ENCODE assay signal across 8 mouse cellular contexts in genomic region chr12:70192267-70192727, GRCm38 (mm10). TPM values are rescaled to one million over a fixed set of nuclear protein-coding genes. Genes with fewer than 3 reads are reported as not detected.
A peak's percentile ranks its signal among the peaks of the same experiment; 100 is the strongest.
DNase-seq lines count a peak whose midpoint lies in the region; ATAC-seq lines count a peak whose summit lies in the region.

No protein-coding gene starts in this region.

- no peak overlapping the region for H3K9ac ChIP-seq in heart, embryonic 14.5 days (ENCODE audit: low read length)
- no peak overlapping the region for H3K9ac ChIP-seq in embryonic facial prominence, embryonic 13.5 days

- intact Hi-C loops in heart, postnatal 36 days (cut with DNase I) = no loop called here

- WGBS in heart, embryonic 14.5 days = 31% methylated on average over 19 of the region's 19 CpGs
- WGBS in embryonic facial prominence, embryonic 13.5 days = 30% methylated on average over 19 of the region's 19 CpGs

- DNase-seq in heart, postnatal 36 days = no peak
- DNase-seq in brain, adult 2 months (ENCODE audit: low read depth, low spot score) = peak; percentile 70
- peak; percentile 9 to 11 for DNase-seq in layer of hippocampus, postnatal 25 days (ENCODE audit: extremely low spot score in 1 of 2, low spot score in 1 of 2)
- DNase-seq in retina, embryonic 14.5 days (ENCODE audit: low spot score) = peak; percentile 61
- no peak for DNase-seq in thymus, postnatal 0 days (ENCODE audit: low spot score)
- DNase-seq in gastrocnemius, adult 18-20 months (ENCODE audit: low spot score) = no peak

- peak overlapping the region; percentile 57 for H3K4me2 ChIP-seq in heart, embryonic 14.5 days (ENCODE audit: low read length)
- peak overlapping the region; percentile 42 for H3K4me2 ChIP-seq in embryonic facial prominence, embryonic 13.5 days

- H3K27ac ChIP-seq in heart, embryonic 14.5 days (replicated peaks in 1 of 2; ENCODE audit: control insufficient read depth in 1 of 2, insufficient read depth in 1 of 2, low read depth in 2 of 2, low read length in 2 of 2) = 0 out of 4 replicates have a peak overlapping the region, but pooled peaks of 1 of the 2 experiments have one; percentile 6
- H3K27ac ChIP-seq in embryonic facial prominence, embryonic 13.5 days = no peak overlapping the region

- H3K4me1 ChIP-seq in heart, embryonic 14.5 days (ENCODE audit: control insufficient read depth in 2 of 2, insufficient read depth in 2 of 2, low read length in 2 of 2) = peaks cover 2 to 5% of the 10 kb centered on the region in 2 experiments; a peak in 2 of 4 replicates
- no peaks in the 10 kb centered on the region for H3K4me1 ChIP-seq in embryonic facial prominence, embryonic 13.5 days

- H3K27me3 ChIP-seq in heart, embryonic 14.5 days (ENCODE audit: control insufficient read depth, insufficient read depth, low read length) = no peaks in the 10 kb centered on the region
- no peaks in the 10 kb centered on the region for H3K27me3 ChIP-seq in embryonic facial prominence, embryonic 13.5 days

- H3K4me3 ChIP-seq in heart, embryonic 14.5 days (ENCODE audit: control insufficient read depth in 1 of 2, insufficient read depth in 1 of 2, low read depth in 1 of 2, low read length in 2 of 2) = peak overlapping the region; percentile 27 to 39
- H3K4me3 ChIP-seq in embryonic facial prominence, embryonic 13.5 days = peak overlapping the region; percentile 14

- ATAC-seq in heart, embryonic 14.5 days (ENCODE audit: insufficient number of reproducible peaks, insufficient read depth, low FRiP score, low read depth) = no peak
- ATAC-seq in embryonic facial prominence, embryonic 13.5 days (ENCODE audit: insufficient number of reproducible peaks, insufficient read depth, low FRiP score, low TSS enrichment, low read depth) = no peak

- H3K9me3 ChIP-seq in heart, embryonic 14.5 days (ENCODE audit: control insufficient read depth, low read length) = no peaks in the 10 kb centered on the region
- H3K9me3 ChIP-seq in embryonic facial prominence, embryonic 13.5 days = no peaks in the 10 kb centered on the region

- peaks cover 19% of the 10 kb centered on the region for H3K36me3 ChIP-seq in heart, embryonic 14.5 days (ENCODE audit: control insufficient read depth, insufficient read depth, low read length)
- H3K36me3 ChIP-seq in embryonic facial prominence, embryonic 13.5 days = peaks cover 3% of the 10 kb centered on the region; the same call in 1 of the 2 replicates

RNA-seq across cellular contexts. Expression of gene Abhd12b, which starts 38.4 kb away (rescaled TPM):
- polyA plus RNA-seq in heart, embryonic 14.5 days (2014; fragmentation: Nextera tagmentation; extraction: Ambion mirVana) = not detected in 2 replicates
- total RNA-seq in heart, postnatal 36 days (2021) = not detected
- 0.18 and 0.21 TPM in 2 replicates for polyA plus RNA-seq in embryonic facial prominence, embryonic 13.5 days (2015; fragmentation: Nextera tagmentation; extraction: Ambion mirVana)
- not detected for total RNA-seq in layer of hippocampus, postnatal 25 days (2021)
- polyA plus RNA-seq in thymus, postnatal 0 days (2015; fragmentation: Nextera tagmentation; extraction: Ambion mirVana) = 0.19 TPM in 1 of 2 replicates, not detected in the other
- total RNA-seq in gastrocnemius, adult 18-20 months (2021) = not detected

RNA-seq across cellular contexts. Expression of gene Pygl, which starts 39.0 kb away (rescaled TPM):
- polyA plus RNA-seq in heart, embryonic 14.5 days (2014; fragmentation: Nextera tagmentation; extraction: Ambion mirVana) = 37.4 and 41.4 TPM in 2 replicates
- 1 to 10 TPM; 4.1 to 7.1 TPM for total RNA-seq in heart, postnatal 36 days (2021)
- 16.3 and 19.7 TPM in 2 replicates for polyA plus RNA-seq in embryonic facial prominence, embryonic 13.5 days (2015; fragmentation: Nextera tagmentation; extraction: Ambion mirVana)
- total RNA-seq in layer of hippocampus, postnatal 25 days (2021) = 1 to 10 TPM; 3.3 to 3.7 TPM
- 14.4 and 16.1 TPM in 2 replicates for polyA plus RNA-seq in thymus, postnatal 0 days (2015; fragmentation: Nextera tagmentation; extraction: Ambion mirVana)
- 1 to 10 TPM; 1.4 to 2.4 TPM for total RNA-seq in gastrocnemius, adult 18-20 months (2021)

Comparison
In these comparisons a context has a peak if more than half of its experiments do, and no peak if none do; other contexts are left out.
1. DNase-seq: peak in brain, adult 2 months (single experiment), layer of hippocampus, postnatal 25 days (2 of 2) and retina, embryonic 14.5 days (single experiment); none in heart, postnatal 36 days (0 of 2), thymus, postnatal 0 days (single experiment) and gastrocnemius, adult 18-20 months (single experiment).